Mouse (Mus musculus): ENCODE results near the gene Bend6. TPM values are rescaled to one million over a fixed set of nuclear protein-coding genes. Genes with fewer than 3 reads are reported as not detected.
"Not testable (repeated sequence)": the region's sequence is repeated elsewhere in the genome, so short reads cannot be mapped to it uniquely, and the experiment has no call there.

Gene Bend6
- polyA plus RNA-seq, 2 experiments from 2014 or later: 5.6 to 5.7 TPM

DNA sequence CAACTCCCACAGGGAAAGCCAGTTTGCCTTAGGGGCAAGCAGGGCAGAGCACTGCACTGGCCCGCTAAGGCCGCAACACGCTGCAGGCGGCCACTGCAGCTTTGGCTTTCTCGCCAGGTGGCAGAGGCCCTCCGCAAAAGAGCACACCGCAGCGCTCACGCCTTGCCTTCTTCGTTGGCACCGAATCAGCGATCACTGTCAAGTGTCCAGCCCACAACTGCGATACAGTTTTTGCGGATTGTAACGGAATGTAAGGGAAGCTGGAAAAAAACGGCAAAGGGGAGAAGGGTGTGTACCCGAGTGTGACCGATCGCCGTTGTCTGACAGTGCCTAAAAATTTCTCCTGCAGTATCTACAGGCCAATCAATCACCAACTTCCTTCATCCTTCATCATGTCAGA lies 689 bp downstream of the Bend6 start:
- peak; percentile 12 for ATAC-seq

DNA sequence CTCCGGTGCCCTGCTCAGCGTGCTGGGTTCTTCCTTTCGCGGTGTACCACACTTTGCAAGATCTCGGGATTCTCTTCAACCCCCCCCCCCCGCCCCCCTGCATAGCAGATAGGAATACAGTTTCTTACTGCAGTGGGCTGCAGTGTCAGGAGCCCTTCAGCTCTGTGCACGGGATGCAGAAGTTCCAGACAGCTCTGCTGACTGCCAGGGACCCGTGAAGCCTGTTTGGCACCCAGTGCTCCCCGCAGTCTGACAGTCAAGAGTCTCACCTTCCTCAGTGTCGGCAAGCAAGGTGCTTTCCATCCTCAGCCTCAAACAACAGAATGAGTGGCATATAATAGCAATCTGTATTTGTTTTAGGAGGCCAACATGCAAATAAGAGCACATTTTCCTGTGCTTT lies 1.4 kb downstream of the Bend6 start:
- no peak for ATAC-seq

DNA sequence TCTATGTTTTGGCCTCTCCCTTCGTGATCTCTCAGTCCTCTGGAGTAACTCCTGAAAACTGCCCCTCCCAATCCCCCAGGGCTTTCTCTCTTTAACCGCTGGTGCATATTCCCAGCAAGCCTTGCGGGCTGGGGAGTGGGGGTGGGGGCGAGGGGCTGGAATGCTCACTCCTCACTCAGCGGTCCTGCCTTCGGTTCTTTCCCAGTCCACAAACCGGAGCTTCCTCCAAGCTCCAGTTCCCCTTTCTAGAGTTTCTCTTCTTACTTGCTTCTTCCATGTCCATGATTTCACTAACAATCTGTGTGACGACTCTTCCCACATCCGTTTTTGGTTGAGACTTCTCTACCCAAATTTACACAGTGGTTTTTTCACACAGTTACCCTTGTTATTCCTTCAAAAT lies 4.0 kb downstream of the Bend6 start:
- ATAC-seq: no peak

DNA sequence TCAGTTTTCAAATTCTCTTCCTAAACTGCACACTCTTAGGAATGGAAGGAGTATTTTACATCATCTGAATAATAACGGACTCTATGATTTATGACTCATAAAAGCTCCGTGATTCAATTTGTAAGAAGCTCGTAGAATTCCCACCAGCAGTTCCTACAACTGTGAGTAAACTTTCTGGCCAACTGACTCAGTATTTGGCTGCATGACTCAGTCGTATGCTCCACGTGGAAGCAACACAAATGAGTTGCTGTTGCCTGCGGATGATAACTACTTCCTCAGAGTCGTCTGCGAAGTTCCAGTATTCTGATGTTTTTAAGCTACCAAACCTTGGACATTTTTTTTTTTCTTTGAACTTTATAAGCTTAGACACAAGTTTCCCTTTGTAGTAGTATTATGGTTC lies 7.4 kb downstream of the Bend6 start:
- no peak for ATAC-seq

DNA sequence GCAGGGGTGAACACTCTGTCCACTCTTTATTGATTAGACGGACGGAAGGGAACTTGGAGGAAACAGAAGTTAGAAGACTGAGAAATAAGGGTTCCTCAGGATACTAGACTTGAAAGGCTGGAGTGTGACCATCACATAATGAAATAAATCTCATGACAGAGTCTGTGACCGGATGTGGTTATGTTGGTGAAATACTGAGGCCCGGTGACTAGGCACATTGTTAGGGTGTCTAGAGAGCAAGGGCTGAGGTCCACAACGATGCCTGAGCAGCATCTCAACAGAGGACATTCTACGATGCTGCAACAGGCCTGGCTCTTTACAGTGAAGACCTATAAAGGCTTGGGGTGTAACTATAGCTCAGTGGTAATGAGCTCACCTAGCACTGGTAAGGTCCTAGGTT lies 9.2 kb downstream of the Bend6 start:
- no peak for ATAC-seq

DNA sequence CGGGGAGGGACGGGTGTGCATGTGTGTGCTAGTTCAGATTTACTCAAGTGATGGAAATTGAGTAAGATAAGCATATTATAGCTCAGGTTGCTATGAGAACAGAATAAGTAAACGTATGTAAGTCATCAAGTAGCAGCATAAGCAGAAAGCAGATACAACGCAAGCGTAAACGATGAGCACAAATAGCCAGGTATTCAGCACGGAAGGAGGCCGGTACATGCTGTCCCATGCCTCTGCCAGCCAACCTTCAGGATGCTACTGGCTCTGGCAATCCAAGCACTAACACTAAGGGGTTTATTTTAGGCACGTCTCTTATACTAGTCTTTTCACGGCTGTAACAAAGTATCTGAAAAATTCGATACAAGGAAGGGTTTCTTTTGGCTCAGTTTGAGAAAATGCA lies 10.2 kb downstream of the Bend6 start:
- no peak for ATAC-seq

DNA sequence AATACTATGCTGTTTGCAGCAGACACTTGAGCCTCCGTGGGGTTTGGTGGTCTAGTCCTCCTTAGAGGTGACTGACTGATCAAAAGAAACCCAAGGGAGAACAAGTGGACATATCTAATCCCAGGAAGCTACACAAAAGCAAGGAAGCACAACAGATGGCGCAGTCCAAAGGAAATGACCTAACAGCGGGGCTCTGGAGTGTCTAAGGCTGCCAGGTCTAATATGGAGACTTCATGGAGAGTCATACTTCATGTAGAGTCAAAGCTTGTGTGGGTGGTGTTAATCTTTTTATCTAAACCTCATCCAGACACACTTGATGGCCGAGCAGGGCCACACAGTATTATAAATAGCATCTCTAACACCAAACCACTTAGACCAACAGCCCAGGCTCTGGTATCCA lies 10.9 kb downstream of the Bend6 start:
- no peak for ATAC-seq

DNA sequence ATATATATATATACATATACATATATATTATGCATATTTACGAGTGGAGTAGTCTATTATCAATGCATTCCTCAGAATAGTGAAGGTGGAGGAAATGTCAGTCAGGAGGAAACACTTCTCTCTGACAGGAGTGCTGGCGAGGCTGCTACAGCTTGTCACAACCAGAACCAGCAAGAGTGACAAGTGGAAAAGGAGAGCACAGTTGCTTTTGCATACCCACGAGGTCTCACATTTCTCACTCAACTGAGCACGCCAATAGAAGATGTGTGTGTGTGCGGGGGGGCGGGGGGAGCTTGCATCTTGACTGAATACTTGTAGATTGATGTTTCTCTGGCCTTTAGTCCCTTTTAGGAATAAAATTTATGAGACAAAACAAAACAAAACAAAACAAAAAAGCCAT lies 11.5 kb downstream of the Bend6 start:
- ATAC-seq: no peak

DNA sequence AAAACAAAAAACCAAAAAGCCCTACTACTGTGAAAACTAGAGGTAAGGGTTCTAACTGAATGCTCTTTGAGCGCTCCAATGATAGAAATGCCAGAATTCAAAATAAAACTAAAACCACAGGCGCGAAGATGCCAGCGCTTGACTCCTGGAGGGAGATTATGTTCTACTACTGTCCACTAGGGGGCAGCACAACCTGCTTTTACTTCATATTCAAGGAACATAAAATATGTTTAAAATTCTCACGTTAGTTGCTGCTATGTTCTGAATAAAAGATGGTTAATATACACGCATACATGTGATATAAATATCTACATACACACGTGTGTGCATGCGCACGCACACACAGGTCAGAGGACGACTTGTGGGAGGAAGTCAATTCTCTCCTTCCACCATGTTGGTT lies 14.8 kb downstream of the Bend6 start:
- ATAC-seq: no peak

DNA sequence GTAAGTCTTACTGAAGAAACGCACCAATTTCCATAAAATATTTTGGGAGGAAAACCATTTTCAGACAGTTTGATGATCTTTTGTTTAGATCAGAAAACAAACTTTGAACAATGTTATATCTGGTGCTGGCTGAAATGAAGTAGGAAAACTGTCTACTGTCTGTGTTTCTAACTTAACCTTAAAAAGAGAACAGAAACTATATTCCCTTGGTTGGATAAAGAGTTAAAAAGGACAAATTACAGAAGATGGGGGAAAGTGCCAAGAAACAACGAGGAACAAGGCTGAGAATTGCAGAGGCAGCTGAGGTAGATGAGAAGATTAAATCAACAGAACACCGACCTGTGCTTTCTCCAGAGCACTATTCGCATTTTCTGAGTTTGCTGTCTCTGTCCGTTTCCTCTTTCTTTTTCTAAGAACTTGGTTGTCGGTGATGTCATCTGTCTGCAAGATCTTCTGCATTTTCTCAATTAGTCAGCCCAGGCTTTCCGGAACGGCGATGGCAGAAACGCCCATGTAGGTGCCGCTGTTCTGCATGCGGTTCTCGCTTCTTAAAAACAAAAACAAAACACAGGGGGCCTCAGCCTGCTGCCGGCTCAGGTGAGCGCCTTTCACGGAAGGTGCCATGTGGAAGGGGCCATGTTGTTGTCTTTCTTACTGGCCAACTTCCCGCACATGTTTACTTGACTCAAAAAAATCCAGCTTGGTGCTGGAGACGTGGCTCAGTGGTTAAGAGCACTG lies 24.3 kb downstream of the Bend6 start:
- peak; percentile 98 for ATAC-seq

DNA sequence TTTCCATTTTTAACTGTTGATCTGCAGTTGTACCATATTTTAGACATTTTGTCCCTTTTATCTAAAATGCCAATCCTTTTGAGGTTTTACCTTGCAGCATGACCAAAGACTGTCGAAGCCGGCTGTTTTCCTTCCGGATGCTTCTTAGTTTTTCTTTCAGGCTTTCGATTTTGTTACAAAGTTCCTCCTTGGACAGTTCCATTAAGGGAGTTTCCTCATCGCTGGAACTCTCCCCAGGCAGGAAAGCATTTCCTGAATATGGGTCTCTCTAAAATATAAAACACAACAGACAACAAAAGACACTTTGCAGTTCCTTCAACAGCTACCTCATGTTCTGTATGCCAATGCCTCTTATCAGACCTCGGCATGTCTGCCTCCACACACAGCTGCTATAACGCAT lies 29.4 kb downstream of the Bend6 start:
- no peak for ATAC-seq

DNA sequence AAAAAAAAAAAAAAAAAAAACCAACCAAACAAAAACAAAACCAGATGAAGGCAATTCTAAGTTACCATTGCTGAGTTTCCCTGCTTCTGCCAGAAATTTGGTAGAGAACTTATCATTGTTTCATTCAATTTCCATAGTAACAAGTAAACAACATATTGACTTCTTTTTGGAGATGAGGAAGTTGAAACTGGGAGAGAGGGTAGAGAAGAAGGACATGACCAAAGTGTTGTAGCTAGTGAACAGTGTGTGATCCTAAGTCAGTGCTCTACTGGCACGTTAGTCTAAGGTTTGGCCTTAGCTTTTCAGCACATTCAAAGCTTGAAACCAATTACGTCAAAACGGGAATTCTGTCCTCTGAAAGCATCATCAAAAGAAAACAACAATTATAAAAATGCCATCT lies 31.2 kb downstream of the Bend6 start:
- ATAC-seq: no peak

DNA sequence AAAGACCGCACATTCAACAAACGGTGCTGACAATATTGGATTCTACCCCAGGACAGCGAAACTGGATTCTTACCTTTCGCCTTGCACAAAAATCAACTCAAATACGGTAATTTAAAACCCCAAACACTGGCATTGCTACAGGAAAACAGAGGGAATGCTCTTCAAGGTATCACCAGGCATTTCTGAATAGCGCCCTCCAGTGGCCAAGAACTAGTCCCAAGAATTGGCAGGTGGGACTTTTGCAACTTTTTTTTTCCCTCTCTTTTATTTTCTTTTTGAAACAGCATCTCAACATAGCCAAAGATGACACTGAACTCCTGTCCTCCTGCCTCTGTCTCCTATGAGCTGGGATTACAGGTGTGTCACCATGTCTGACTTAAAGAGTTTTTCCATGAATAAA lies 31.9 kb downstream of the Bend6 start:
- no peak for ATAC-seq

DNA sequence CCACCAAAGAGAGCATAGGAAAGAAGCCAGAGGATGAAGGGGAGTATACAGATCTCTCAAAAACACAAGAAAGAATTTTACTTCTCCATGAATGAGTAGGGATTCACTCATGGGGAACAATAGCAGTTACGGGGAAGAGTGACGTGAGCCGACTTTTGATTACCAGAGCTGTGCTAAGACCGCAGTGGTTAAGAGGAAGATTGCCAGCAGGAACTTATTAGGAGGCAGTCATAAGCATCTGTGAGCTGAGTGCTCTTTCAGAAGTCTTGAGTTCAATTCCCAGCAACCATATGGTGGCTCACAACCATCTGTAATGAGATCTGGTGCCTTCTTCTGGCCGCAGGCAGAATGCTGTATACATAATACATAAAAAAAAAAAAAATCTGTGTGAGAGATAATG lies 34.1 kb downstream of the Bend6 start:
- ATAC-seq: no peak

DNA sequence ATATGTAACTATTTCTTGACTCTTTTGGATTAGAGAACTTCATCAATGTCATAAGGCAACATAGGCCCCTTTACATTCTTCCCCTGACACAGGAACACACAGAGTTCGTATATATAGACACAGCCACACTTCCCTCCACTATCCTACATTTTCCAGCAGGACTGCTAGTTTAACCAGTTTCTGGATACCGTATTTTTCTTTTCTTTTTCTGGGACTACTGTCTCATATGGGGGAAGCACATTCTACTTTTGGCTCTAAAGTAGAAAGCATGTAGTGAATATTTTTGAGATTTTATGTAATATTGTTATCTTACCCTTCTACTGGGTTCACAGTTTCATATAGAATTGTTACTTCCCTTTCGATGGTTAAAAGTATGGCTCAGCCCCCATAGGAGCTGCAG lies 38.2 kb downstream of the Bend6 start:
- no peak for ATAC-seq

DNA sequence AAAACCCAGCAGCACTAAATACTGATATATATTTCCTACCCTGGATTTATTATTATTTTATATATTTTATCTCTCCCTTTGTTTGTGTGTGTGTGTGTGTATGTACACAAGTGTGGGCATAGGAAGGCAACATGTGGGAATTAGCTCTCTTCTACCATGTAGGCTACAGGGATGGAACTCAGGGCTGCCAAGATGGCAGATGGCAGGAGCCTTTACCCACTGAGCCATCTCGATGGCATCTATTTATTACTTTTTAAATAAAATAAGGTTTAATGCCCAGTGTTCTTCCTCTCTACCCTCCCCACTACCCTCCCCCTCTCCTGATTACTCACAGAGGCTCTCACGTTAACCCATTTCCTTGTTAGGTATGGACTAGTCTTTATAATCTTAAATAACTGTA lies 38.6 kb downstream of the Bend6 start:
- no peak for ATAC-seq

DNA sequence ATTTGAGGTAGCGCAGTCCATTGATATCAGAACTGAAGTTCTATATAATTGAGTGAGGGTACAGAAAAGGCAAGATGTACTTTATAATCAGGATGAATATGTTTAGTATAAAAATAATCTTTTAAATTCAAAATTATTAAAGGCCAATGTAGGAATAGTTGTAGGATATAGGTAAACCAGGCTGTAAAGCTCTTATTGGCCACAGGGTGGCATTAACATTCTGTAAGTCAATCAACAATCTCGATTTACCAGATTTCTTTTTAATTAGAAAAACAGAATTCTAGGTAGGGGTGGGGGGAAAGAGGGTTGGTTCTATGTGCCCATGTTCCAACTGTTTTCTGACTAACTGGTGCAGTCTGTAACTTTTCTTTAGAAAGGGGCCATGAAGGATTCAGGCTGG lies 60.8 kb downstream of the Bend6 start:
- no peak for ATAC-seq

DNA sequence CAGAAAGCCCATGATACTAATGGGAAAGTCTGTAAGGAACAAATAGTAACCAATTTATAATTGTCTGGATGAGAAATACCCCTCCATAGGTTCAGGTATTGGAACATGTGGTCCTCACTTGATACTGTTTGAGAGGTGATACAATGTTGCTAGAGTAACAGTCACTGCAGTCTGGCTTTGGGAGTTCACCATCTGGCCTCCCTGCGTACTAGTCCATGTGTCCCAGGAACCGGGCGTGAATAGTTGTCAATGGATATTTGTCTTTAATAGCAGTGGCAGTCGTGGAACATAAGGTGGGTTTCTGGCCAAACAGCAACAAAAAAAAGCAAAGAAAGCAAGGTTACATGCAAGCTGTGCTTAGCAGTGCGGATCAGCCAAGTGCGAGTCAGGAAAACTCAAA lies 63.8 kb downstream of the Bend6 start:
- ATAC-seq: no peak

DNA sequence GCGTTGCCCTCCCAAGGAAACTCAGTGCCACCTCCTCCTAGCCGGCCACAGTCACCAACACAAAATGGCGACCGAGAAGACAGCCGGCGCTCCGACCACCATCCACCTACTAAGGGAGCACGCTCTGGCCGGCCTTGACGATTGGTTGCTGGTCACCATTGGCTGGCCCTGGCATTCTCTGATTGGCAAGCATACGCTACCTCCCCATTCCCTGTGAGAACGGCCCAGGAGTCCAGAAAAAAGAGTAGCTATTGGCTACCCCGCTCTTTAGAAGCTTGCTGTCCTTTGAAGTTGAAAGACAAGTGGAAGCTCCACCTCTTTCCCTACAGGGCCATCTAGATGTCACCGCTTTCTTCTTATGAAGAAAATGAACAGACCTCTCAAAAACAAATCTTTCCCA lies 68.7 kb downstream of the Bend6 start:
- not testable (repeated sequence) for ATAC-seq

DNA sequence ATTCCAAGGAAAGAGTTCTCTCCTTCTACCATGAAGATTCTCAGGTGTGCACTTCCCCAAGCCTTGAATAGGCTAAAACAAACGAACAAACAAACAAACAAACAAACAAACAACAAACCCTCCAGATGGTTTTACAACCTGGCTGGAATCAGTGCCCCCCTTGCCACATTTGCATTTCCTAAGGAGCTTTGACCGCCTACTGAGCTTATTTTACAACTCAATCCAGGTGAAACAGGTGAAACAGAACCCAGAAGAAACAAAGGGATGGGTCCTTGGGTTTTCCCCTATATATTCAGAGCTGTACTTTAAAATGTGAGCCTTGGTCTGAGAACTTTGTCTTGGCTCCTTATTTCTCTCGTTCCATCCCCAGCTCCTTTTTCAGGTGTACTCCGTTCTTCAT lies 77.0 kb downstream of the Bend6 start:
- no peak for ATAC-seq

DNA sequence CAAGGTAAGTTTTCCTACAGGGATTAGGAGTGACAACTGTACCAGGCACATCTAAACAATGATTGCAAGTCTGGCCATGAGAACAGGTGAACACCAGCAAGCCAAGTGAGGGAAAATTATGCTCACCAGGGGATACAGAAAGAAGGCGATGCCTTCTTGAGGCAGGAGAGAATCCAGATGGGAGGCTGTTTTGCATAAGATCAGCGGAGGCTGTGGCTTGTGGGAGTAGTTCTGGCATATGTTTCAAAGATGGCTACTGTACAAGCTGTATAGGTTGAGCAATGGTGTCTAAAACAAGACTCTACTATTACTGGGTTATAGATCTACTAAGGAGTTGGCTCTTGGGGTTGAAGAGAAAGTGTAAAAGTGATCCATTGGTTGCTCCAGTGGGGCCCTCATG lies 89.7 kb downstream of the Bend6 start:
- no peak for ATAC-seq

DNA sequence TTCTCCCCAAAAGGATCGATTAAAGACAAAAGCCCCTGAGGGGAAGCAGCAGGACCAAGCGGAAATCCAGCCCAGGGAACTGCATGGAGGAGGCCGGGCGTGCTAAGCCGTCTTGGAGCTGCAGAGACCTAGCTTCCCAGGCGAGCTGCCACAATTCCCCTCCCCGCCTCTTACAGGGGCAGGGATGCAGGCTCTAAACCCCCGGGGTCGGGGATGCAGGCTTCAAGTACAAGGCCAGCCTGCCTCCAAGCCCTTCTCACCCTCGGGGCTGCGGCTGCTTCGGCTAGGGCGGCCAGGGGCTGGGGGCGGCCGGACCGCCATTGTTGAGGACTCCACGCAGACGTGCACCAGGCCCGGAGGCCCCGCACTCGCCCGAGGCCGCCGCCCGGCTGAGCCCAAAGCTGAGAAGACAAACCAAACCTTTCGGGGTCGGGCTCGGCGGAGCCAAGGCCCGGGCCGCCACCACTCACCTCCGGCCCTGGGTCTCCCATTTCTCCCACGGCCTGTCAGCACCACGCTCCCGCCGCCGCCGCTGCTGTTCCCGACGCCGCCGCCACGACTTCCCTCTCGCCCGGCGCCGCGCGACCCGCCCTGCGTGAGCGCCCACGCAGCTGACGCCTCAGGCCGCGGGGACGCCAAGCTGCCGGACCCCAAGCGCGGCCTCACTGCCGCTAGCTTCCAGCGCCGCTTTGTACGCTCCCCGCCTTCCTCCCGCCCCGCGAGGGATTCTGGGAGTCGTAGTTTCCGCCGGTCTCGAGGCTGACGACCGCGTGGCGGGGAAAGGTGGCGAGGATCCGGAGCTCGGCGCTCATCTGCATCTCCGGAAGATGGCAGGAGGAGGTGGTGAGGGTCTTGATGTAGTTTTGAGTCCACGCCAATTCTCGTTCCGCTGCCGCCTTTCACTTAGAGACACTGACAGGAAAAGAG lies 93.5 kb downstream of the Bend6 start, which contains the start of gene Zfp451:
Gene Zfp451, minus strand, starts transcription at position 728 of the 927 bp plus-strand sequence.
- peak; percentile 94 for ATAC-seq

DNA sequence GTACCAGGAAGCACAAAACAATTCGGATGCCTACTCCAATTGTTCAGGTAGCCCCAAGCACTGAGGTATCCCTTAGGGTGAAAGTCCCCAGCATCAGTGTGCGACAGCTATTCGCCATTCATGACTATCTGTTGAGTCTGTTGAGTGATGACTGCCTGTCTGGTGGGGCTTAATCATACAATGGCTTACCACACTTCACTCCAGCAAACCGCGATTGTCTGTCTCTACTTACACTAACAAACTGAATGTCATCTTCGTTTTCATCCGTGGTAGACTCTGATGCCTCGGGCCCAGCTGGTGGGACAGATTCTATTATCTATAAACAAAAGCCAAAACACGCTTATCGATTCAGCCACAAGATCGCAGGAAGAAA lies 94.1 kb downstream of the Bend6 start:
- peak; percentile 1 for ATAC-seq

DNA sequence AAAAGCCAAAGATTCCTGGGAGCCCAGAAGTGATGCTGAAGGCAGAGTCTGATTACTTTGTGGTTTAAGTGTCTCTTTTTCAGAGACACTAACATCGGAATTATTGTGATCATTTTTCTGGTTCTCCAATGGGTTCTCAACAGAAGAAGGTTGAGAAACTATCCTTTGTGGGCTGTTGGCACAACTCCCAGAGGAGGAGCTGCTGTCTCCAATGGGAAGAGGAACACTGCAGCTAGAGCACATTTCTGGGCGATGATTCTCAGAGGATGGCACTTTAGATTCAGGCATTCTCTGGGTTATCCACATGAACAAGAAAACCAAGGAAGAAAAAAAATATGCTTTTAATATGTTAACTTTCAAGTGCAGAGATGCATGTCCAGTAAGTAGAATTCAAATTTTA lies 104.3 kb downstream of the Bend6 start:
- no peak for ATAC-seq

Measured in CD4-positive, CD25-positive, alpha-beta regulatory T cell, adult 4 months (primary cell).